ENCODE assay signal across 13 mouse cellular contexts in the genomic region with DNA sequence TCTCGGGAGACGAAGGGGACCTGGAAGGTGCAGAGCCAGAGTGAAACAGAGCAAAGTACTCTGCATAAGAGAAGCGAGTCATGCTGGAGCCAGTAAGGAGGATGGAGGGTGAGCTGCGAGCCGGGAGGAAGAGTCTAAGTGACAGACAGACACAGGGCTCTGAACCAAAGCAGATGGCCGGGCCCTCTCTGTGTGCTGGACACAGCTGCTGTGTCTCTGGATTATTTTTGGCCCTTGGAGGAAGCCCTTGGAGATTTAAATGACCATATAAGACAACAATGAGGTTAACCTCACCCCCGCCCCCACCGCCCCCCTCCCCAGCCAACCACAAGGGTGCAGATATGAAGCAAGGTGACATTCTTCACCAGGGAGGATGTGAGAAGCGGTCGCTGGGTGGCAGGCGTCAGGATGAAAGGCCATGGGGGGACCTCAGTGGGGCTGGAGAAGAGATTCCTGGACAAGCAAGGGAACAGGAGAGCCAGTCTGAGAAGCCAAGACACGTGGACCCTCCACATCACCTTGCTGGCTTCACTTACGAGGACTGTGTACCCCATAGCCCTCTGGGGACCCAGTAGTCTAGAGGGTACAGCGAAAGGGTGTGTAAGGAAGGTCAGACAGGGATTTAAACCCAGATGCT. TPM values are rescaled to one million over a fixed set of nuclear protein-coding genes. Genes with fewer than 3 reads are reported as not detected.
DNase-seq lines count a peak whose midpoint lies in the region; ATAC-seq and TF ChIP-seq lines count a peak whose summit lies in the region.
"Had no signal": no experiment of that assay in that cellular context is flagged by ENCODE, and none has a peak within 500 bp of the region (broad histone marks: within the 10 kb centered on the region; RNA-seq: fewer than 3 reads in every experiment).

No protein-coding gene starts in this region.

- 73% methylated on average over 14 of the region's 14 CpGs for WGBS in kidney, adult 2 months

- no peak overlapping the region for H3K27ac ChIP-seq in kidney, adult 2 months (ENCODE audit: insufficient read depth, low read depth, low read length)
- H3K27ac ChIP-seq: liver, embryonic 15.5 days had no signal

- H3K4me3 ChIP-seq in kidney, adult 2 months (ENCODE audit: insufficient read depth, low read depth, low read length): no peak overlapping the region
- H3K4me3 ChIP-seq: liver, embryonic 15.5 days had no signal

- H3K27me3 ChIP-seq in kidney, adult 2 months (replicated peaks; ENCODE audit: control insufficient read depth, insufficient read depth, low read length): no peaks in the 10 kb centered on the region
- H3K27me3 ChIP-seq: liver, embryonic 15.5 days had no signal

- no peaks in the 10 kb centered on the region for H3K4me1 ChIP-seq in kidney, adult 2 months (ENCODE audit: control insufficient read depth, insufficient read depth, low read length)

- no peaks in the 10 kb centered on the region for H3K36me3 ChIP-seq in kidney, adult 2 months (ENCODE audit: control insufficient read depth, insufficient read depth, low read length)
- H3K36me3 ChIP-seq: liver, embryonic 15.5 days had no signal

- DNase-seq in kidney, postnatal 14 days: peak; percentile 48
- DNase-seq in kidney, adult 2 months: no peak
- peak; percentile 37 for DNase-seq in MN1 (ENCODE audit: low spot score)
- DNase-seq in heart, adult 9 months (ENCODE audit: low spot score in 2 of 2): peak; percentile 60 to 72
- no peak for DNase-seq in cerebellum, adult 11 months
- DNase-seq: cerebellum, adult 9-10 months; right cerebral cortex, adult 18-20 months had no signal

- no peak for TF ChIP-seq CTCF in kidney, adult 2 months (conservative IDR thresholded peaks at IDR 0.05; ENCODE audit: insufficient read depth, insufficient read length, low read depth, low read length)

- TF ChIP-seq POLR2A in kidney, adult 2 months (IDR thresholded peaks at IDR 0.05; ENCODE audit: low read depth, low read length): no peak

- ATAC-seq in megakaryocyte, adult 5-6 weeks (ENCODE audit: poor library complexity, severe bottlenecking): 0 out of 2 replicates have a peak, but pooled peaks have one; percentile 4
- no peak for ATAC-seq in erythroblast, adult 5-6 weeks (replicated peaks; ENCODE audit: low FRiP score, poor library complexity, severe bottlenecking)
- no peak for ATAC-seq in CD4-positive, CD25-positive, alpha-beta regulatory T cell, adult 4 months

RNA-seq across cellular contexts. Expression of a gene that starts 17.5 kb away (rescaled TPM):
- 6.7 and 10.7 TPM in 2 replicates for polyA plus RNA-seq in kidney, adult 2 months (2012; rRNA removed)
- 0.11 and 0.27 TPM in 2 replicates for total RNA-seq in megakaryocyte, adult 5-6 weeks (2015)
- 0.33 TPM in 1 of 2 replicates, not detected in the other for total RNA-seq in megakaryocyte, adult 5-6 weeks (2017)
- 0.63 TPM in 1 of 2 replicates, not detected in the other for total RNA-seq in erythroblast, adult 5-6 weeks (2015; ENCODE audit: low replicate concordance)
- 0.09 and 0.28 TPM in 2 replicates for total RNA-seq in erythroblast, adult 5-6 weeks (2017; ENCODE audit: low replicate concordance)
- polyA plus RNA-seq in CD4-positive, CD25-positive, alpha-beta regulatory T cell, adult 4 months (2017; shearing (Covaris generic)): 10 to 100 TPM; 25.2 to 31.4 TPM

RNA-seq across cellular contexts. Expression of a gene that starts 27.5 kb away (rescaled TPM):
- 0.05 and 0.08 TPM in 2 replicates for polyA plus RNA-seq in kidney, adult 2 months (2012; rRNA removed)
- total RNA-seq in megakaryocyte, adult 5-6 weeks (2015): not detected in 2 replicates
- total RNA-seq in megakaryocyte, adult 5-6 weeks (2017): not detected in 2 replicates
- not detected in 2 replicates for total RNA-seq in erythroblast, adult 5-6 weeks (2015; ENCODE audit: low replicate concordance)
- not detected in 2 replicates for total RNA-seq in erythroblast, adult 5-6 weeks (2017; ENCODE audit: low replicate concordance)
- not detected for polyA plus RNA-seq in CD4-positive, CD25-positive, alpha-beta regulatory T cell, adult 4 months (2017; shearing (Covaris generic))
- total RNA-seq: ES-E14; gastrocnemius, adult 8-10 months had no signal
- polyA plus RNA-seq: liver, embryonic 15.5 days had no signal

RNA-seq across cellular contexts. Expression of a gene that starts 50.2 kb away (rescaled TPM):
- 3.9 and 4.0 TPM in 2 replicates for polyA plus RNA-seq in kidney, adult 2 months (2012; rRNA removed)
- 1.1 and 1.4 TPM in 2 replicates for total RNA-seq in megakaryocyte, adult 5-6 weeks (2015)
- total RNA-seq in megakaryocyte, adult 5-6 weeks (2017): 0.77 and 1.1 TPM in 2 replicates
- total RNA-seq in erythroblast, adult 5-6 weeks (2015; ENCODE audit: low replicate concordance): 46.6 and 48.4 TPM in 2 replicates
- total RNA-seq in erythroblast, adult 5-6 weeks (2017; ENCODE audit: low replicate concordance): 67.2 and 67.9 TPM in 2 replicates
- polyA plus RNA-seq in CD4-positive, CD25-positive, alpha-beta regulatory T cell, adult 4 months (2017; shearing (Covaris generic)): 1 to 10 TPM; 1.4 to 1.5 TPM

Comparison
In these comparisons a context has a peak if more than half of its experiments do, and no peak if none do; other contexts are left out.
1. DNase-seq: peak in kidney, postnatal 14 days (single experiment), MN1 (single experiment) and heart, adult 9 months (2 of 2); none in kidney, adult 2 months (single experiment) and cerebellum, adult 11 months (single experiment).
2. RNA of a gene that starts 50.2 kb away (total RNA-seq): 46.6 to 67.9 TPM in erythroblast, adult 5-6 weeks; 0.77 to 1.4 TPM in megakaryocyte, adult 5-6 weeks; every median in the first group is over 10 times any median in the second.